Mouse (Mus musculus) limb, embryonic 15.5 days (tissue): ENCODE measurements around the gene Ulk1. TPM values are rescaled to one million over a fixed set of nuclear protein-coding genes. Genes with fewer than 3 reads are reported as not detected.
"Not testable (repeated sequence)": the region's sequence is repeated elsewhere in the genome, so short reads cannot be mapped to it uniquely, and the experiment has no call there.

Experiments used
- ATAC-seq: fragments of 200-750 bp; cut with Nextera tagmentation; 2 replicates; pipeline ENCODE4 v1.8.0; 2017; ENCODE audit warnings: low read depth, moderate TSS enrichment; ENCODE audit not compliant: insufficient number of reproducible peaks, low FRiP score, low TSS enrichment
- H3K27ac ChIP-seq: fragments of 300-500 bp; sonication (generic); 2 replicates; pipeline ENCODE4 v1.5.1; 2015; ENCODE audit warnings: moderate library complexity, mild to moderate bottlenecking, inconsistent platforms
- H3K27me3 ChIP-seq: fragments of 300-500 bp; sonication (generic); 2 replicates; pipeline ENCODE4 v1.6.1; 2015; ENCODE audit warnings: inconsistent platforms
- H3K36me3 ChIP-seq: fragments of 300-500 bp; sonication (generic); 2 replicates; pipeline ENCODE4 v1.6.1; 2015; ENCODE audit warnings: inconsistent platforms
- H3K4me1 ChIP-seq: fragments of 300-500 bp; sonication (generic); 2 replicates; pipeline ENCODE4 v1.6.1; 2015; ENCODE audit warnings: inconsistent platforms
- H3K4me2 ChIP-seq: fragments of 300-500 bp; sonication (generic); 2 replicates; pipeline ENCODE4 v1.6.1; 2015; ENCODE audit warnings: mild to moderate bottlenecking, inconsistent platforms
- H3K4me3 ChIP-seq: fragments of 300-500 bp; sonication (generic); 2 replicates; pipeline ENCODE4 v1.5.1; 2015; ENCODE audit warnings: mild to moderate bottlenecking, inconsistent platforms
- H3K9ac ChIP-seq: fragments of 300-500 bp; sonication (generic); 2 replicates; pipeline ENCODE4 v1.6.1; 2015; ENCODE audit warnings: inconsistent platforms
- H3K9me3 ChIP-seq: fragments of 300-500 bp; sonication (generic); 2 replicates; pipeline ENCODE4 v1.6.1; 2016; ENCODE audit warnings: inconsistent platforms
- WGBS: fragments of 180-500 bp; shearing (Covaris S2); methylation state at CpG from one replicate; pipeline ENCODE4 v1.1.7; 2015; 5-methylcytosine and 5-hydroxymethylcytosine counted together
- polyA plus RNA-seq: library from polyadenylated mRNA; unstranded; fragments of >200 nt; fragmentation: Nextera tagmentation; extraction: Ambion mirVana; gene quantifications from 2 replicates; pipeline ENCODE4 v1.2.1, GENCODE M21; 2015

The Ulk1 gene
- 15.2 and 17.6 TPM in 2 replicates for polyA plus RNA-seq

GRCm38 (mm10) chr5:110809667-110810325 lies at the start of gene Ulk1:
Gene Ulk1 (minus strand): TSS chr5:110810097.
- peaks cover 38% of the 10 kb centered on the region for H3K4me1 ChIP-seq
- H3K9ac ChIP-seq: peak within 1 kb of the TSS; percentile 98
- H3K4me3 ChIP-seq: peak within 1 kb of the TSS; percentile 80
- H3K4me2 ChIP-seq: peak within 1 kb of the TSS; percentile 82
- peaks cover 12% of the 10 kb centered on the region for H3K36me3 ChIP-seq
- WGBS: under 1% methylated on average over 80 of the region's 80 CpGs
- no peaks in the 10 kb centered on the region for H3K9me3 ChIP-seq
- ATAC-seq: peak; percentile 95
- H3K27ac ChIP-seq: peak within 1 kb of the TSS; percentile 90
- no peaks in the 10 kb centered on the region for H3K27me3 ChIP-seq

- ATAC-seq: no peak
- H3K4me3 ChIP-seq: 0 out of 2 replicates have a peak overlapping the region, but pooled peaks have one; percentile 2
- 56% methylated on average over 13 of the region's 13 CpGs for WGBS
Observed at GRCm38 (mm10) chr5:110859013-110859650, 49.2 kb upstream of the Ulk1 start.

GRCm38 (mm10) chr5:110857091-110857490 lies 47.2 kb upstream of the Ulk1 start:
- no peak for ATAC-seq
- Histone ChIP-seq H3K9me3 (no peaks in the 10 kb centered on the region), H3K9ac (no peak overlapping the region), H3K4me1 (0 out of 2 replicates have a peak, but pooled peaks cover 3% of the 10 kb centered on the region), H3K27ac (no peak overlapping the region), H3K36me3 (peaks cover 7% of the 10 kb centered on the region; the same call in 1 of the 2 replicates), H3K27me3 (no peaks in the 10 kb centered on the region), H3K4me2 (no peak overlapping the region), H3K4me3 (no peak overlapping the region)
- WGBS: 45% methylated on average over 5 of the region's 5 CpGs

More at GRCm38 (mm10) chr5:110859013-110859650, 49.2 kb upstream of the Ulk1 start:
- peak overlapping the region; percentile 72 for H3K27ac ChIP-seq
- H3K9ac ChIP-seq: no peak overlapping the region
- H3K4me1 ChIP-seq: 0 out of 2 replicates have a peak, but pooled peaks cover 3% of the 10 kb centered on the region
- H3K27me3 ChIP-seq: no peaks in the 10 kb centered on the region
- H3K9me3 ChIP-seq: no peaks in the 10 kb centered on the region
- no peak overlapping the region for H3K4me2 ChIP-seq
- H3K36me3 ChIP-seq: peaks cover 15% of the 10 kb centered on the region; the same call in 1 of the 2 replicates

- 80% methylated on average over 1 of the region's 1 CpGs for WGBS
- H3K9me3 ChIP-seq: no peaks in the 10 kb centered on the region
- H3K36me3 ChIP-seq: peaks cover 9% of the 10 kb centered on the region; the same call in 1 of the 2 replicates
- H3K27me3 ChIP-seq: no peaks in the 10 kb centered on the region
- no peak overlapping the region for H3K4me3 ChIP-seq
- H3K27ac ChIP-seq: no peak overlapping the region
- no peak for ATAC-seq
- H3K4me1 ChIP-seq: no peaks in the 10 kb centered on the region
- no peak overlapping the region for H3K4me2 ChIP-seq
- no peak overlapping the region for H3K9ac ChIP-seq
Observed at GRCm38 (mm10) chr5:110852990-110853389, 43.1 kb upstream of the Ulk1 start.

GRCm38 (mm10) chr5:110841046-110841862 lies 31.4 kb upstream of the Ulk1 start:
- H3K4me1 ChIP-seq: peaks cover 12% of the 10 kb centered on the region
- no peaks in the 10 kb centered on the region for H3K9me3 ChIP-seq
- H3K27ac ChIP-seq: no peak overlapping the region
- 92% methylated on average over 14 of the region's 14 CpGs for WGBS
- no peak overlapping the region for H3K4me3 ChIP-seq
- no peaks in the 10 kb centered on the region for H3K27me3 ChIP-seq
- no peak overlapping the region for H3K9ac ChIP-seq
- ATAC-seq: no peak
- H3K4me2 ChIP-seq: no peak overlapping the region
- 0 out of 2 replicates have a peak, but pooled peaks cover 8% of the 10 kb centered on the region for H3K36me3 ChIP-seq

- 5% methylated on average over 4 of the region's 4 CpGs for WGBS
- Histone ChIP-seq H3K4me1 (peaks cover 12% of the 10 kb centered on the region), H3K27ac (peak overlapping the region; percentile 81), H3K9me3 (no peaks in the 10 kb centered on the region), H3K36me3 (0 out of 2 replicates have a peak, but pooled peaks cover under 1% of the 10 kb centered on the region), H3K4me3 (peak overlapping the region; percentile 82), H3K9ac (peak overlapping the region; percentile 56), H3K27me3 (no peaks in the 10 kb centered on the region), H3K4me2 (peak overlapping the region; percentile 76)
- ATAC-seq: no peak
Observed at GRCm38 (mm10) chr5:110840465-110840864, 30.6 kb upstream of the Ulk1 start.

GRCm38 (mm10) chr5:110839678-110840365 lies 29.9 kb upstream of the Ulk1 start, which contains the start of the genes Hscb and Chek2:
Gene Hscb (minus strand): TSS chr5:110839777.
Gene Chek2 (plus strand): TSS chr5:110839979.
- peak within 1 kb of the TSS; percentile 56 for H3K9ac ChIP-seq
- H3K4me3 ChIP-seq: peak within 1 kb of the TSS; percentile 82
- no peaks in the 10 kb centered on the region for H3K36me3 ChIP-seq
- H3K4me2 ChIP-seq: peak within 1 kb of the TSS; percentile 76
- H3K9me3 ChIP-seq: no peaks in the 10 kb centered on the region
- ATAC-seq: peak; percentile 99
- peaks cover 12% of the 10 kb centered on the region for H3K4me1 ChIP-seq
- WGBS: under 1% methylated on average over 41 of the region's 41 CpGs
- no peaks in the 10 kb centered on the region for H3K27me3 ChIP-seq
- H3K27ac ChIP-seq: peak within 1 kb of the TSS; percentile 87

GRCm38 (mm10) chr5:110839038-110839677 lies 29.3 kb upstream of the Ulk1 start:
- peak; percentile 52 for ATAC-seq
- peak overlapping the region; percentile 82 for H3K4me3 ChIP-seq
- WGBS: 4% methylated on average over 28 of the region's 28 CpGs

GRCm38 (mm10) chr5:110838016-110838415 lies 28.1 kb upstream of the Ulk1 start:
- not testable (repeated sequence) for H3K9me3 ChIP-seq, H3K36me3 ChIP-seq, H3K27me3 ChIP-seq, H3K9ac ChIP-seq, H3K4me3 ChIP-seq, H3K27ac ChIP-seq, H3K4me2 ChIP-seq, ATAC-seq
- WGBS: 88% methylated on average over 5 of the region's 5 CpGs
- H3K4me1 ChIP-seq: peaks cover 12% of the 10 kb centered on the region

More at GRCm38 (mm10) chr5:110839038-110839677, 29.3 kb upstream of the Ulk1 start:
- Histone ChIP-seq H3K27ac (peak overlapping the region; percentile 87), H3K4me2 (peak overlapping the region; percentile 76), H3K36me3 (no peaks in the 10 kb centered on the region), H3K4me1 (peaks cover 12% of the 10 kb centered on the region), H3K27me3 (no peaks in the 10 kb centered on the region), H3K9me3 (no peaks in the 10 kb centered on the region), H3K9ac (peak overlapping the region; percentile 54)

GRCm38 (mm10) chr5:110835959-110836358 lies 26.1 kb upstream of the Ulk1 start:
- Histone ChIP-seq H3K9ac (no peak overlapping the region), H3K9me3 (no peaks in the 10 kb centered on the region), H3K36me3 (0 out of 2 replicates have a peak, but pooled peaks cover 8% of the 10 kb centered on the region), H3K4me2 (no peak overlapping the region), H3K27me3 (no peaks in the 10 kb centered on the region), H3K4me1 (peaks cover 12% of the 10 kb centered on the region), H3K27ac (no peak overlapping the region), H3K4me3 (no peak overlapping the region)
- WGBS: 26% methylated on average over 3 of the region's 3 CpGs
- ATAC-seq: no peak
